Mouse (Mus musculus): Measurements from ENCODE around the gene Trappc1. TPM values are rescaled to one million over a fixed set of nuclear protein-coding genes. Genes with fewer than 3 reads are reported as not detected.

Gene Trappc1
- total and polyA plus RNA-seq, 3 experiments, result 58.6 to 89.8 TPM; not detected in 1

DNA sequence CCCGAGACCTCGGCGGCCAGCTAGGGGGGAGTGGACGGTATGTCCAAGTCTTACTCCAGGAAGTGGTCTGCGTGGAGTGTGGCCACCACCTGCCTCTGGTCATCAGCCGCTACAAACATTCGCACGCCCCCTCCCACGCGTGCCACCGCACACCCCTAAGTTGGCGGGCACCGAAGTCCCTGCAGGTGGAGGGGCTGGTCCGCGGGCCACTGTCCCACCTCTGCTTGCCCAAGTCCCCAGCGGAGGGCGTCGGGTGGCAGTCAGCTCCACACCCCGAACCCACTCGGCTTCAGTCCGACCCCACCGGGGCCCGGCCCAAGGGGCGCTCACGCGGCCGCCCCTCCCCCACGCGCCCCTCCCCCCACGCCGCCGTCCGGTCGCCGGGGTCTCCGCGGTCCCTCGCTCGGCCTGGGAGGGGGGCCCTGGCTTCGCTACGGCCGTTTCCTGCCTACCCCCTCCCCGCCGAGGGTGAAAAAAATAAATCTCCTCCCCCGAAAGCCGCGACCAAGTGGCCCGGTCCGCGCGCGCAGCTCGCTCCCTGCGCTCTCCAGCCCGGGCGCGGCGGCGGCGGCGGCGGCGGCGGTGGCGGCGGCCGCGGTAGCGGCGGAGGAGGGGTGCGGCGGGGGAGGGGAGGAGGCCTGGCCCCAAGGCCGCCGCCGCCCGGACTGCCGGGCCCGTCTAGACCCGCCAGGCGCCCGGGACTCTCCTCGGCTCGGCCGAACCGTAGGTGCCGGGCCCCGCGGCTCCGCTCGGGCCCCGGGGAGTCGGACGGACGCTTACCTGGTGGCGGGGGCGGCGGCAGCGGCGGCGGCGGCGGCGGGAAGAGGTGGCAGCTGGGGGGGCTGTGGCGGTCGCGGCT is 44.8 kb downstream of the Trappc1 start (continued):
- no peak for TF ChIP-seq MEF2A (IDR thresholded peaks at IDR 0.05; ENCODE audit: extremely low read depth, insufficient replicate concordance, low read depth, low read length, poor library complexity, severe bottlenecking)
- no peak for TF ChIP-seq HCFC1 (IDR thresholded peaks at IDR 0.05; ENCODE audit: low read depth, low read length)
- TF ChIP-seq MAX (IDR thresholded peaks at IDR 0.05; ENCODE audit: low read length), result 0 out of 2 replicates have a peak, but pooled peaks have one; percentile 9
- TF ChIP-seq ZNF384 (IDR thresholded peaks at IDR 0.05; ENCODE audit: low read depth, low read length), result no peak
- TF ChIP-seq CHD1 (IDR thresholded peaks at IDR 0.05; ENCODE audit: low read depth, low read length), result no peak
- no peak for TF ChIP-seq TAL1 (IDR thresholded peaks at IDR 0.05; ENCODE audit: low read length)
- TF ChIP-seq MAFK (IDR thresholded peaks at IDR 0.05; ENCODE audit: borderline replicate concordance, low read depth, low read length), result no peak
- no peak for TF ChIP-seq GABPA (IDR thresholded peaks at IDR 0.05; ENCODE audit: low read depth, low read length)
- TF ChIP-seq POLR2A (IDR thresholded peaks at IDR 0.05; ENCODE audit: control insufficient read depth in 1 of 2, insufficient read depth in 1 of 2, low read depth in 1 of 2, low read length in 2 of 2, poor library complexity in 1 of 2), result peak; percentile 22 to 36; a peak in 1 of 4 replicates
- TF ChIP-seq ELF1 (IDR thresholded peaks at IDR 0.05; ENCODE audit: low read depth, low read length), result no peak
- 0 out of 2 replicates have a peak, but pooled peaks have one; percentile 4 for TF ChIP-seq TCF12 (IDR thresholded peaks at IDR 0.05; ENCODE audit: low read depth, low read length)
- no peak for TF ChIP-seq USF1 (IDR thresholded peaks at IDR 0.05; ENCODE audit: low read depth, low read length)

DNA sequence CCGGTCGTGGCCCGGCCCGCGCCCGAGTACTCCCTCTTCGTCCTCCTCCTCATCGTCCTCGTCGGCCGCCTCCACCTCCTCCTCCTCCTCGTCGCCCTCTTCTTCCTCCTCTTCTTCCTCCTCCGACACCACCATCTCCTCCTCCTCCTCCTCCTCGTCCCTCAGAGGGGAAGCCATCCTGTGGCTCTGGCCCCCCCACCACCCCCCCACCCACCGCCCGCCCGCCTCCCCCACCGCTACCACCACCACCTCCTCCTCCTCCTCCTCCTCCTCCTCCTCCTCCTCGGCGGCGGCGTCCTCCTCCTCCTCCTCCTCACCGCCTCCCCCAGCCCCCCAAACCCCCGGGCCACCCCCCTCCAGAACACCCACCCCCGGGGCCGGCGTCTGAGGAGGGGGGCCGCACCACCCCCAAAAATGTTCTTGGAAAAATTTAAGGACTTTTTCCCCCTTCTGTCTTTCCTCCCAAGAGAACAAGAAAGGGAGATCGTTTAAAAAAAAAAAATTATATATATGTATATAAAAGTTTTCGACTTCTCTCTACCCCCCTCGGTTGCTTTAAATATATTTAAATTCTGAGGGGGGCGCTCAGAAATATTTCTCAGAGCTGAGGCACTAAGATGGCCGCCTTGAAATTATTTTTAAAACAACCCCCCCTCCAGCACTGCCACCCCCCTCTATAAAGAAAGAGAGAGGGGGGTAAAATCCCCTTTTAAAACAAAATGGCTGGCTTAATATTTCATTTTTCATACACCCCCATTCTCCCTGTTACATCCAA is 45.6 kb downstream of the Trappc1 start, which contains the start of gene Chd3:
TSS of gene Chd3 (minus strand) at position 192 of the 775 bp plus-strand sequence.
- Histone ChIP-seq H3K27ac (ENCODE audit: control insufficient read depth, low read depth, low read length) (peak within 1 kb of the TSS; percentile 45), H3K27me3 (ENCODE audit: control insufficient read depth in 1 of 2, insufficient read depth in 2 of 2, low read length in 2 of 2) (no peaks in the 10 kb centered on the region), H3K9ac (ENCODE audit: control insufficient read depth, low read depth, low read length, poor library complexity, severe bottlenecking) (peak within 1 kb of the TSS; percentile 88), H3K9me3 (replicated peaks; ENCODE audit: insufficient read depth, low read length) (no peaks in the 10 kb centered on the region), H3K4me3 (ENCODE audit: control insufficient read depth in 1 of 2, insufficient read depth in 1 of 2, low read depth in 2 of 2, low read length in 2 of 2) (peak within 1 kb of the TSS; percentile 63 to 76), H3K79me2 (ENCODE audit: control insufficient read depth, insufficient read depth, low read length, poor library complexity) (peaks cover 15% of the 10 kb centered on the region), H3K4me1 (ENCODE audit: control insufficient read depth in 1 of 2, insufficient read depth in 2 of 2, low read length in 2 of 2) (peaks cover 13 to 43% of the 10 kb centered on the region in 2 experiments), H3K36me3 (ENCODE audit: control insufficient read depth in 1 of 2, insufficient read depth in 2 of 2, low read length in 2 of 2) (peaks cover 0 to 26% of the 10 kb centered on the region in 2 experiments; a peak in 2 of 4 replicates)
- peak; percentile 44 for DNase-seq (ENCODE audit: low read depth, low spot score)
- TF ChIP-seq RCOR1 (IDR thresholded peaks at IDR 0.05; ENCODE audit: low read depth, low read length), result peak; percentile 50; the same call in 1 of the 2 replicates
- TF ChIP-seq CHD1 (IDR thresholded peaks at IDR 0.05; ENCODE audit: low read depth, low read length), result peak; percentile 36; the same call in 1 of the 2 replicates
- no peak for TF ChIP-seq BHLHE40 (IDR thresholded peaks at IDR 0.05; ENCODE audit: borderline replicate concordance, low read depth, low read length)
- no peak for TF ChIP-seq MYC (IDR thresholded peaks at IDR 0.05; ENCODE audit: low read depth, low read length)
- TF ChIP-seq ZMIZ1 (IDR thresholded peaks at IDR 0.05; ENCODE audit: low read depth, low read length), result 0 out of 2 replicates have a peak, but pooled peaks have one; percentile 28
- no peak for TF ChIP-seq SMC3 (IDR thresholded peaks at IDR 0.05; ENCODE audit: low read depth, low read length)
- 0 out of 2 replicates have a peak, but pooled peaks have one; percentile 20 for TF ChIP-seq TBP (IDR thresholded peaks at IDR 0.05; ENCODE audit: low read depth, low read length)
- TF ChIP-seq HCFC1 (IDR thresholded peaks at IDR 0.05; ENCODE audit: low read depth, low read length), result no peak
- TF ChIP-seq POLR2A (IDR thresholded peaks at IDR 0.05; ENCODE audit: control insufficient read depth in 1 of 2, insufficient read depth in 1 of 2, low read depth in 1 of 2, low read length in 2 of 2, poor library complexity in 1 of 2), result no peak; a peak in 1 of 4 replicates
- no peak for TF ChIP-seq MAX (IDR thresholded peaks at IDR 0.05; ENCODE audit: low read length)
- no peak for TF ChIP-seq ELF1 (IDR thresholded peaks at IDR 0.05; ENCODE audit: low read depth, low read length)
- no peak for TF ChIP-seq RAD21 (IDR thresholded peaks at IDR 0.05; ENCODE audit: low read depth, low read length)
- no peak for TF ChIP-seq MEF2A (IDR thresholded peaks at IDR 0.05; ENCODE audit: extremely low read depth, insufficient replicate concordance, low read depth, low read length, poor library complexity, severe bottlenecking)
- TF ChIP-seq TCF12 (IDR thresholded peaks at IDR 0.05; ENCODE audit: low read depth, low read length), result no peak
- 0 out of 2 replicates have a peak, but pooled peaks have one; percentile 2 for TF ChIP-seq NELFE (IDR thresholded peaks at IDR 0.05; ENCODE audit: low read depth, low read length)
- peak; percentile 67 for TF ChIP-seq MAZ (IDR thresholded peaks at IDR 0.05; ENCODE audit: low read depth, low read length)
- peak; percentile 2; the same call in 1 of the 2 replicates for TF ChIP-seq SIN3A (IDR thresholded peaks at IDR 0.05; ENCODE audit: low read length)
- no peak for TF ChIP-seq ZNF384 (IDR thresholded peaks at IDR 0.05; ENCODE audit: low read depth, low read length)

Measured in MEL (cell line).